Mouse (Mus musculus) layer of hippocampus, adult 8-10 months (tissue): ENCODE data around the gene Vps37d. TPM values are rescaled to one million over a fixed set of nuclear protein-coding genes. Genes with fewer than 3 reads are reported as not detected.

Source experiments
- DNase-seq, 2 experiments: peaks; one replicate each; pipeline ENCODE4 v3.0.0; 2022; ENCODE audit warnings: low spot score in 2 of 2
- total RNA-seq, 4 experiments: library from RNA; stranded (reverse); gene quantifications; 2 replicates each; pipeline ENCODE4 v1.2.4; 2022

The Vps37d gene
- total RNA-seq, result 10 to 100 TPM; 26.0 to 29.5 (median 28.7) TPM

DNA sequence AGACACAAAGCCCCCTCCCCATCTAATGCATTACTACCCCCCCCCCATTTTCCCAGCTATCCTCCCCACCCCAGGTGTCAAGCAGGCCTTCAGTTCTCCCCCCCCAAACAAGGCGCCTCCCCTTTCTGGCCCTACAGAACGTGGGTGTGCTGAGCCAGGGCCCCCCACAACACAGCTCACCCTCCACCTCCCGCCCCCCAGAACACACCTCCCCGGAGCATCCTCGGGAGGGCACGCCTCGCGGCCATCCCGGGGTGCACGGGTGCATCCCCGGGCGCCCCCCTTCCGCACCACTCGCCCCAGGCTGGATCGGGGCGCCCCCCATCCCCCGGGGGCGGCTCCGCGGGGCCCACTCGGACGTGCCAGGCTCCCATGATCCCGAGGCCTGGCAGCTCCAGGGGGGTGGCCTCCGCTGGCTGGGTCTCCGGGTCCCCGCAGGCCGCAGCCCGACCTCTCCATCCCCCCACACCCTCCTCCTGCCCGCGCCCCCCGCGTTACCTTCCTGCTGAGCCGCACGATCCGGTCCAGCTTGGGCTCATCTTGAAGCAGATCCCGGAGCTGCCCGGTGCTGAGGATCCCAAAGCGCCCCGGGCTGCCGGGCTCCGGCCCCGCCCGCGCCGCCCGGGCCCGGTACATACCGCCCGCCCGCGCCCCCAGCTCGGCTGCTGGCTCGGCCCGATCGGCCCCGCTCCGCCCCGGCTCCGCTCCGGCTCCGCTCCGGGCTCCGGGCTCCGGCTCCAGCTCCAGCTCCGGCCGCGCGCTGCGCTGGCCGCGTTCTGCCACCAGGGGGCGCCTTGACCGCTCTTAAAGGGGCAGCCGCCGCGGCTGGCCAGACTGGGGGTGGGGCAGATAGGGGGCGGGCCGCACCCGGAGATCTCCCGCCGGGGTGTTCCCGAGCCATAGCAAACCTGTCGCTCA lies at the start of gene Vps37d:
Vps37d (minus strand) TSS at position 703 of the 918 bp plus-strand sequence.
- peak; percentile 81 to 93 for DNase-seq

DNA sequence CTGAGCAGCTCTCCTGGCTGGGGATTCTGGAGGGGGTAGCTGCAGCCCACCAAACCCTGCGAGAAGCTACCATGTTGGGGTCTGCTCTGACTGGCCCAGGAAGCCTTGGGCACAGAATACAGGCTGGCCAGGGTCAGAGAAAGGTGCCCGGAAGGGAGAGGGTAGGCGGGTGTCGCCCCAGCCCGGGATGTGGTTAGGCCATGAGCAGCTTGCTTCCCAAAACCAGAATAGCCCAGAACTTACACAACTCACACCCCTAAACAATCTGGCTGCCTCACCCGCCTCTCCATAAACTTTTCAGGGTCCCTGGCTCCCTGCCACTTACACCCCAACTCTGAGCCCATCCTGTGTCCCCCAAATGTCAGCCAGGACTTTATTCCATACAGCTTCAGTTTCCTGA lies 49.6 kb upstream of the Vps37d start:
- no peak for DNase-seq

DNA sequence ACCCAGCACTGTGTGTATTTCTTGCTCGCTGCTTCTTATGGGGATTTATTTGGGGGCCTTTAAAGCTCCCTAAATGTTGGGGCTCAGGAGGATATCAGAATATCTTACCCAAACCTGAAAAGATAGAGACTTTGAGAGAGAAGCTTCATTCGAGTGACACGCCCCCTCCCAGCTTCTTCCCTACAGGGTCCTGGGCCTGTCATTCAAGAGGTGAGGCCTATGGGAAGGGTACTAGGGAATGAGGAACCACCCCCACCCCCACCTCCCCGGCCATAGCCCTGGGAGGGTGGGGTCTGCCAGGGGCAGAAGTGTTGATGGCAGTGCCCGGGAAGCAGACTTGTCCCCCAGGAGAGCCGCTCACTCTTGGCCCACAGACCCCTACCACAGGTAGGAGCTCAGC lies 48.1 kb upstream of the Vps37d start:
- DNase-seq, result no peak

DNA sequence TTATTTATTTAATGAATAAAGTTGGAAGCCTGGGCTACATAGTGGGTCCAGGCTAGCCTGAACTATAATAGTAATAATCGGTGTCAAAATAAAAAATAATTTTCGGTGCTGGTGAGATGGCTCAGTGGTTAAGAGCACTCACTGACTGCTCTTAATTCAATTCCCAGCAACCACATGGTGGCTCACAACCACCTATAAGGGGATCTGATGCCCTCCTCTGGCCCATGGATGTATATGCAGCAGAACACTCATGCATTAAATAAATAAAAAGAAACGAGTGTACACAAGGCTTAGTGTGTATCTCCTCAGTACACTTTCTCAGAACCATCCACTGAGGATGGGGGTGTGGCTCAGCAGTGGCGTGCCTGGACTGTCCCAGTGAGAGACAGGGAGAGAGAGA lies 42.7 kb upstream of the Vps37d start:
- DNase-seq, result no peak

DNA sequence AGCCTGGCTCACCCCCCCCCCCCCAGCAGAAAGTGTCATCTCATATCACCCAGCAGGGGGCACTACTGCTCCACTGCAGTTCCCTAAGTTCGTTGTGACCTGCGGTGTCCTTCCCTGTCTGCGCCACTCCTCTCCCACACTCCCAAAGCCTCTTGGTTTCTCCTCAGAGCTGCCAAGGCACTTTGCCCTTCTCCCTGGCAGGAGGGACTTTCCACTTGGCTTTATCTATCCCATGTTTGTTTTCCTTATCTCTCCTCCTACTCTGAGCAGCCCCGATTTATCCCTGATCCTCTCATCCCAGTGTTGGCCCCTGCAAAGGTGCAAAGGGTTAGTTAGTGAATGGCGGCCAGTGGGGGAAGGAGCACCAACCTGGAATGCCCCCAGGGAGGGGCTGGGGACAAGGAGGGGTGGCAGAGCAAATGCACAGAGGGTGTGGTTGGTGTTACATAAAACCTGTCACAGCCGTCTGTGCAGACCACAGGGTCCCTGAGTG lies 40.6 kb upstream of the Vps37d start:
- peak; percentile 21 to 55 for DNase-seq

DNA sequence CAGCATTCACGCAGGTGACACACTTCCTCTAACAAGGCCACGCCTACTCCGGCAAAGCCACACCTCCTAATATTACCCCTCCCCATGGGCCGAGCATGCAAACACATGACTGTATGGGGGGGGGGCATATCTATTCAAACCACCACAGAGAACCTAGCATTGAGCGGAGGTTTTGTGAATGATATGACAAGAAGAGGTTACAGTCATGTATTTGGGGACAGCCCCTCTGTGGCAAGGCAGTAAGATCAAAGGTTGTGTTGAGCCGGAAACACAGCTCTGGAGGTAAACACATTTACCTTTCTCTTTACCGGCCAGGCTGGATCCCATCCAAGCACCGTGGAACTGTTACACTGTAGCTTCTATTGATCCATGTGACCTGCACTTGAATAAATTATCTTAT lies 37.2 kb upstream of the Vps37d start:
- no peak for DNase-seq

DNA sequence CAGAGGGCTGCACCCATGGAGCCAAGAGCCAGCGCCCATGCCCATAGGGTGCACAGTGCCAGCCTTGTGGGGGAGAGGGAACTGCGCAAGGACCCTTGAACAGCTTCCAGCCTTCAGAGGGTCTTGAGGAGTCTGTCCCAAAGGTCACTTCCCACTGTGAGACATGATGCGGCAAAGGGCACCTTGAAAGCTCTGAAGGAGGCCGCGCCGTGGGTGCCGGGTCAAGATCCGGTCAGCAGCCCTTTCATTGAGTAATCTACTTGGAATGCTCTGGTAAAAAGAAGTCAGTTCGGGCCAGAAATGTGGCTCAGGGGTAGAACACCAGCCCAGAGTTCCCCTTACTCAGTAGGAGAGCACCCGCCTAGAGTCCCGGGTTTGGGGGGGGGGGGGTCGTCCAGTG lies 35.7 kb upstream of the Vps37d start:
- DNase-seq, result no peak

DNA sequence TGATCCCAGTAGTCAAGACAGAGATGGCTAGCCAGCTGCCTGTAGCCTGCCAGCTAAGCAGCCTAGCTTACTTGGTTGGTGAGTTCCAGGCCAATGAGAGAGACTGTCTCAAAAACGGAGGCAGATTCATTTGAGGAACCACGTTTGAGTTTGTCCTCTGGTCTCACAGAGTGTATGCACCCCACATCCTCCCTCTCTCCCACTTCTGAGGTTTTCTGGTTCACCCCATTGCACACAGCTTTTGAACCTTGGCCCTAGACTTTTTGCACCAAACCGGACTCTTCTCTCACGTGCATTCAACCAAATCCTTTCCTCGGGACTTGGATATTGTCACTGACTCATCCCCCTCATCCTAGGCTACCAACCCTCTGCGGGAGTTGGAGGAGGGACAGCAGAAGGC lies 31.9 kb upstream of the Vps37d start:
- DNase-seq, result no peak

DNA sequence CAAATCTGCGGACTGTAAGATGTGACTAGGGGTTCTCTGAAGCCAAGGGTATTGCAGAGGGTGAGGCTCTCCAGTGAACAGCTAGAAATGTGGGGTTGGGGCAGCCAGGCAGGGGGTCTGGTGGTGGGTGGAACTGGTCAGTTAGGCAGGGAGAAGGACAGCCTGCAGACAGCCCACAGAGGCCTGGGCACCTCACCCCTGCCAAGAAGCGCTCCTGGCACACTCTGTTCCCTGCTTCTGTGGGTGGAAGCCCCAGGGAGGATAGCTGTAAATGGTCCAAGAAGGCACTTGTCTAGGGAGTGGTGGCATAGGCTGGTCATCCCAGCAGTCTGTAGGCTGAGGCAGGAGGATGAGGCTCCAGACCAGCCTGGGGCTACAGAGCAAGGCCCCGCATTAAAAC lies 31.4 kb upstream of the Vps37d start:
- DNase-seq, result no peak

DNA sequence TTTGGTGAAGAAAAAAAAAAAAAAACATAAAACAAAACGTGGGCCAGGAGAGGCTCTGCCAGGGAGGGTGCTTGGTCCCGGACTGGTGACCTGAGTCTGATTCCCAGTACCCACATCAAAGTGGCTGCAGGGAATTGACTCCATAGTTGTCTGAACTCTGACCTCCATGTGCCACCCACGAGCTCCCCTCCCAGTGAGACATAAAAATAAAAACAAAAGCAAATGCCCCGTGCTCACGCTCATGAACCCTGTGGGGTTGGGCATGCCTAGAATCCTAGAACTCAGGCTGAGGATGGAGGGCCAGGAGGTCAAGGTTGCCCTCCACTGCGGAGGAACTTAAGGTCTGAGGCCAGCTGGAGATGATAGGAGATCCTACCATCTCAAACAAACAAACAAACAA lies 31.0 kb upstream of the Vps37d start:
- no peak for DNase-seq

DNA sequence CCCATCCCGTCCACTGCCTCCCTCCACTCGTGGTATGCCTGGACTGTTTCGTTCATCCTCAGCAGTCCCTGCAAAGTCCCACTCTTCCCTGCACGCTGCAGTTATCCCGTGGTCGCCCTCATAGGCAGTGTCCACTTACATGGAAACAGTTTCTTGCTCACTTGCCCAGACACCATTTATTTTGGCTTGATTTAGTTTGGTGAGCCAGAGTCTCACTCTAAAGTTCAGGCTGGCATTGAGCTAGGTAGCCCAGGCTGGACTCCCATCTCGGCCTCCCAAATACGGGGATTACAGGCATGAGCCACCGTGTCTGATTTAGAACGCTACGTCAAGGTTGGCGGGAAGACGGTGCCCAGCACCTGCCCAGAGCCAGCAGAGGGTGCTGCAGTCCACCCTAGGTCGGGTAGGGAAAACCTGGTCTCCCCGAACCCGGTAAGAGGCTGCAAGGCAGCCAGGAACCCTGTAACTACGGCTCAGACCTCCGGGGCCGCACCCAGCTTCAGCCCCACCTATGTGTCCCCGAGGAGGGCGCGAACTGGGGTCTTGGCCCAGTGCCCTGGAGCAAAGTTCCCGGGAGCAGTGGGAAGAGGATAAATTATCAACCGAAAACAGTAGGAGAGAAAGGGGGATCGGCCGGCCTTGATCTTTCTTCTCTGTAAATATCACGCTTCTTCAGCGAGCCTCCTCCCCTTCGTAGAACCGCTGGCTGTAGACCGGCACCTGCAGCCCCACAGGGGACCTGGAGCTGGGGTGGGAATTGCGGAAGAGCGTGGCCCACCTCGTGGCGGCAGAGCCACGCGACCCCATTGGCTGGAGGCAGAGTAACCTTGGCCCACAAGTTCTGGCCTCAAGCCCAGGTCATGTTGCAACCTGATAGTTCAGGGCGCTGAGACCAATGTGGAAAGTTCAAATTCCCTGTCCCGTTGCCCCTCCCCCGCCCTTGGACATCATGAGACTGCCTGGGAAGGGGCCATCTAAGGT lies 29.7 kb upstream of the Vps37d start:
- peak in 1 of 2 experiments; percentile 8 for DNase-seq

DNA sequence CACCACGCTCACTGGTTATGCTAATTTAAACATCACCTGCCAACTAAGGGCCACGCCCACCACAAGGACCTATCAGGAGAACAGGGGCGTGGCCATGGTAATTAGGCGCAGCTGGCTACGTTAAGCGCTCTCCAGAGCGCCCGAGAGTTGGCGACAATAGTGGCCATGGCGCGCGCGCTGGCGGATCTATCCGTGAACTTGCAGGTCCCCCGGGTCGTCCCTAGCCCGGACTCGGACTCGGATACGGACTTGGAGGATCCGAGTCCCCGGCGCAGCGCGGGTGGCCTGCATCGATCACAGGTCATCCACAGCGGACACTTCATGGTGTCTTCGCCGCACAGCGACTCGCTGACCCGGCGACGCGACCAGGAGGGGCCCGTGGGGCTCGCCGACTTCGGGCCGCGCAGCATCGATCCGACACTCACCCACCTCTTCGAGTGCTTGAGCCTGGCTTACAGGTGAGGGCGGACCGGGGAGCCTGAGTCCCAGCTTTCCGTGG lies 28.7 kb upstream of the Vps37d start:
- DNase-seq, result peak; percentile 49 to 50

DNA sequence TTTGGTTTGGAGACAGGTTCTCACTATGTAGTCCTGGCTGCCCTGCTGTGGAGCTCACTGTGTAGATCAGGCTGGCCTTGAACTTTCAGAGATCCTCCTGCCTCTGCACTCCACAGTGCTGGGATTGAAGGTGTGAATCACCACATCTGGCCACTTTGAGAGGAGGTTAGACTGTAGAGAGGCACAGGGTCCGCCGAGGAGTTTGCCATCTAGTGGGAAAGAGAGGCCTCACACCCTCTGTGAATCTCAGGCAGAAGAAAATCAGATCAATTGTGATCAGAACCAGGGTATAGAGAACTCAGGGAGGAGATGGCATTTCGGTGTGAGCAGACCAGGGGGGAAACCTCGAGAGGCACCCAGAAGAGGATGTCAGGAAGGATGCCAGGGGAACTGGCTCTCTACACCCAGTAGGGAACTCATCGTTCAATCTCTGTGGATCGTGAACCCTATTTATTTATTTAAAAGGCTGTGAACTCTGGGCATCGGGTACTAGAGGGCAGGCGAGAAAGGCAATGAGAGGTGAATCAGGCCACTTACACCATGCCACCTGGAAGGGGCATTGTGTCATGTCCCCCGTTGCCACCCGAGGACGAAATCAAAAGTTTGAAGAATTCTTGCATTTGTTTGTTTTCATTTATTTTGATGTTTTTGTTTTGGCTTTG lies 26.1 kb upstream of the Vps37d start:
- no peak for DNase-seq

DNA sequence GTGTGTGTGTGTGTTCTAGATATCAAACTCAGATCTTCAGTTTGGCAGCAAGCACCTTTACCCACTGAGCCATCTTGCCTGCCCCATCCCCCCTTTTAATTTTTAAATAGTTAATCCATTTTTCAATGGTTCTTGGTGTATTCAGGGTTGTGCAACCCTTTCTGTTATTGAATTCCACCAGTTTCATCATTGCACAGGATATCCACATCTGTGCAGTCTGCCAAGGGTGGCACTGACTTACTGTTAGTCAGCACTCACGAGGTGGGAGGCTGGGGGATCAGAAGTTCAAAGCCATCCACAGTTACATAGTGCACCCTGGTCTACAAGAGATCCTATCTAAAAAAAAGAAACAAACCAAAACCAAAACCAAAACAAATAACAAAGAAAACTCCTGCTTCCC lies 22.9 kb upstream of the Vps37d start:
- no peak for DNase-seq

DNA sequence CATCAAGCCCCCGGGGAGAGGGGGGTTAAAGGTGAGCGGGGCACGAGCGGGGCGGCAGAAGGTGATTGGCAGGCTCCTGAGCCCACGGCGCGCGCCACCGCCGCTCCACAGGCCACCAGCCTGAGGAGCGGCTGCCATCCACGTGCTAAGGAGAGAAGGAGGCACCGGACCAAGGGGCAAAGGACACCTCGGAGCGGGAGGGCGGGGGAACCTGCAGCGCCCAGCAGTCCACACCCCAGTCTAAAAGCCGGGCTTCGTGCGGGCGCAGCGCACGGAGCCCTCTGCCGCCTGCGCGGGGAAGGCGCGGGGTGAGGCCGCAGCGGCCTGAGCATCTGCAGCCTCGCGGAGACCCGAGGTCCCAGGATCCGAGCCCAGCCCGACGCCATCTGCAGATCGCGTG lies 11.6 kb upstream of the Vps37d start, which contains the start of gene Mlxipl:
Mlxipl (plus strand) TSS at position 238 of the 400 bp plus-strand sequence.
- DNase-seq, result no peak

DNA sequence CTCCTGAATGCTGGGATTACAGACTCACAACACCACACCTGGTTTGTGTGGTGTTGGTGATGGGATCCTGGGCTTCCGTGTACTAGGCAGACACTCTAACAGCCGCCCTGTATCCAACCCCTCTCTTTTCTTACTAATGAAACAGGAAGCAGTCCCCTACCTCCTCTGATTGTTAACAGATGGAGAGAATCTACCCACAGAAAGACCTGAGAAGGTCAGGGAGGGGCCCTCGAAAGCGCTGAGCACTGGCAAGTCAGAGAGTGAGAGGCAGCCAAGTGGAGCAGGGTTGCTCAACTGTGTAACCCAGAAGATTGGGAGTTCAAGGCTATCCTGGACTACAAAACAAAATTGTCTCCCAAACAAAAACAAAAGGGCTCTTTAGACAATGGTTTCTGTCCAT lies 8.8 kb upstream of the Vps37d start:
- no peak for DNase-seq

DNA sequence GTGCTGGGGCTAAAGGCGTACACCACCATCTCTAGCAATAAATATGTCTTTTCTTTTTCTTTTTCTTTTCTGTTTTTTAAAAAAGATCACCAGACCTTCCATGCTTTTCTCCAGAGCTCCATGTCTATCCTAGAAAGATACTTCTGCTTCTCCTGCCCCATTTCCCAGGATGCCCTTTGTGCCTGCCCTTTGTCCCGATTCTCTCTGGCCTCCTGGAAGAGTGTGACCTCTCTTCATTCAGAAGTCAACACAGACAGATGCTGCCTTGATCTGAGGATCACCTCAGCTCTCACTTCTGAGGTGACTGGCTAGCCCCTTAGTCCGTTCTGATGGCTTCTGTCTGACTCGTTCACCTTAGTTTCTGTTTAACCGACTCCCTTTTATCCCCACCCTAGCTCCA lies 2.5 kb upstream of the Vps37d start:
- no peak for DNase-seq

DNA sequence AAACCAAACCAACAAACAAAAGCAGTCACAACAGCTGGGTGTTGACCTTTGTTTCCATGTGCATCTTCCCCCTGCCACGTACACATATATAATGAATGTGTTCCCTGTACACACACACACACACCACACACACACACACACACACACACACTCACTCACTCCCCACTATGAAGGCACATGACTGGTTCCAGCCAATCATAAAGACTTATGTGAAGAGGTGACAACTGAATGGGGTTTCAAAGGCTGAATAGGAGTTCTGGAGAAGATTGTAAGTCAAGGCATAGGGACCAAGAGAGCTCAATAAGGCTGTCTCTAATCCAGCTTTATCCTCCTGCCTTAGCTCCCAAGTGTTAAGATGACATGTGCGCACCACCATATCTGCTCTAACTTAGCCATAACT lies 1.5 kb upstream of the Vps37d start:
- DNase-seq, result no peak

DNA sequence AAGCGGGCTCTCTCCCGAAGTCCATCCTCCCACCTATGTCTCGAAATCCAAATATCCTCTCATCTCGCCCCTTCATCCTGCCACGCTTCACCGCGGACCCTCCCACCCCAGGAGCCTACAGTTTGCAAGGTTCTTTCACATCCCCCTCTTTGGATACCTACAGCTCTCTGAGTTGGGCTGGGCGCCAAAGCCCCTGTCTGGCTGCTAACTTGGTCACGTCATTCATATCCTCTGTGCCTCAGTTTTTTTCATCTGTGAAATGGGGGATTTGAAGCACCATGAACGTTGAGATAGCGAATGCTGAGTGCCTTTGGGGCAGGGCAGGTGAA lies 380 bp upstream of the Vps37d start:
- DNase-seq, result peak in 1 of 2 experiments; percentile 45

DNA sequence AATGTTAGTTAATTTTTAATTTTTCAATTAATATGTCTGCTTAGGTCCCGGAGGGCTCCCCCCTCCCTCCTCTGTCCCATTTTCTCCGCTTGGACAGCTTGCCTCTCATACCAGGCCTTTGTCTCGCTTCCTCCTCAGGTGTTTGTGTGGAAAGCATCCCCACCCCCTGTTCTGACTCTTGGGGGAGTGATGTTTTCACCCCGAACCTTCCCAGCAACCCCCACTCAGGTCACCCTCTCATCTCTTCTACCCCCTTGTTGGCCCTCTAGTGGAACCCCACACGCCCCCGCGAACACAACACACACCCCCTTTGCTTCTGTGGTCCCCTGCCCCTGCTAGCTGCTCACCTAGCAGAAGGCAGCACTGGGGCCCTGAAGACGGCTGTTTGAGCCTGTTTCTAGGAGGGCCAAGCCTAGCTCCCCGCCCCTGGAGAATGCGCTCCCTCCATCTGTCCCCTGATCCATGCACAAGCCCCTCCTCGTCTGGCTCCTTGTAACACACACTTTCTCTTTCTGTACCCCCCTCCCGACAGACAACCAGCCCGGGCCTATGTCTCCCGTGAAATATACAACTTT lies 1.0 kb downstream of the Vps37d start:
- peak; percentile 47 to 52 for DNase-seq

DNA sequence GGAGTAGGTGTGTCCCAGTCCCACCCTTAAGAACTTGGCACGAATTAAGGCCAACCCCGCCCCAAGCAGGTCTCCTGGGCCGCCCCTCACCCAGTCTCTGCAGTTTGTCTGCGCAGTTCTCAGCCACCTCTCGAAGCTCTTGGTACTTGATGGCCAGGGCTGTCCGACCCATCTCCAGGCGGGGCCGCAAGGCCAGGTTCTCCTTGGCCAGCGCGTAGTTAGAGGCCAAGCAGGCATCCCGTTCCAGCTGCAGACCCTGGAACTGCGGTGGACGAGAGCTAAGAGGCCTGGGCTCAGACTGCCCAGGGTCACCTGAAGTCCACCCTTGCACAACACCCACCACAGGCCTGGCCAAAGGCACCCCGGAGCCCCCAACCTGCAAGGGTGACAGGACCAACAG lies 1.7 kb downstream of the Vps37d start:
- DNase-seq, result no peak
